Mouse (Mus musculus) gastrocnemius, postnatal 36 days (tissue): ENCODE results near the gene Gm48552. TPM values are rescaled to one million over a fixed set of nuclear protein-coding genes. Genes with fewer than 3 reads are reported as not detected.

ENCODE experiments used
- DNase-seq, 2 experiments: peaks; one replicate each; pipeline ENCODE4 v3.0.0; 2022
- intact Hi-C: fragments of 180-260 bp; cut with DNase I; formaldehyde crosslinking; loops from one replicate; pipeline ENCODE4 v1.15.1; 2025
- microRNA-seq, 2 experiments: library from miRNA; unstranded; fragments of <30 nt; microRNA quantifications; one replicate each; pipeline ENCODE4 v1.2.0; 2021
- total RNA-seq, 2 experiments: library from RNA; stranded (reverse); gene quantifications; 2 replicates each; pipeline ENCODE4 v1.2.3; 2021

Gm48552 gene
- total RNA-seq, 2 experiments from 2014 or later: 0.59 to 0.77 TPM

DNA sequence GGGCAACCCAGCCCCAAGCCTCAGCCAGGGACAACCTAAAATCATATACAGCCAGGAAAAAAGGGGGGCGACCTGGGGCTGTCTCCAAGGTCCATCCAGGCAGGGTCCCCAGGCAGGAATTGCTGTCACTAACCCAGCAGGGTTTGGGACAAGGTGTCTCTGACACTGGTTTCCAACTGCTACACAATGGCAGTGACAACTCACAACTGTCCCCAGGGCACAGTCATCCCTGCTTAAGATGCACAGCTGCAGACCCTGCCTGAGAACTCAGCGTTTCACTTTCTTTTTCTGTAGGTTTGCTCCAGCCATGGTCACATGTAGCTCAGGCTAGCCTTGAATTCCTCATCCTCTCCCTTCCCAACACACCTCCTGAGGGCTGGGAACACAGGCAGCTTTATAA lies 40.3 kb downstream of the Gm48552 start:
- intact Hi-C loops: no loop called here
- DNase-seq: peak in 1 of 2 experiments; percentile 17

DNA sequence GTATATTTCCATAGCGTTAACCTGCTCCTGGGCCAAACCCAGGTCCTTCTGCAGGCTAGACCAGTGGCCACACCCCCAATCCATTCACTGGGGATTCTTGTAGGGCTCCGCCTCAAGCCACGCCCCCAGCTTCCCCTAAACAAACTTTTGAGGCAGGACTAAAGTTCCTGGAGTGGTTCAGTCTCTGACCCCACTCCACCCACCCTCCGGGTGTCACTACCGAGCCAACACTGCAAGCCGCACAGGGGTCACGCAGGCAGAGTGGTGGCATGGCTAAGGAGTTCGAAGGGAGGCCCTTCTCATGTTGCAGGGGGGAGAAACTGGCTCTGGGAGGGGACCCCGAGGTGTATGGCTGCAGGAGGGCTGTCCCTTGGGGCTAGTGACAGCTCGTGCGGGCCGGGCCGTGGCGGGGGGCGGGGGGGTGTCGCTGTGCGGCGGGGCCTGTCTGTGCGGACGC lies 40.8 kb downstream of the Gm48552 start:
- peak; percentile 81 to 83 for DNase-seq

DNA sequence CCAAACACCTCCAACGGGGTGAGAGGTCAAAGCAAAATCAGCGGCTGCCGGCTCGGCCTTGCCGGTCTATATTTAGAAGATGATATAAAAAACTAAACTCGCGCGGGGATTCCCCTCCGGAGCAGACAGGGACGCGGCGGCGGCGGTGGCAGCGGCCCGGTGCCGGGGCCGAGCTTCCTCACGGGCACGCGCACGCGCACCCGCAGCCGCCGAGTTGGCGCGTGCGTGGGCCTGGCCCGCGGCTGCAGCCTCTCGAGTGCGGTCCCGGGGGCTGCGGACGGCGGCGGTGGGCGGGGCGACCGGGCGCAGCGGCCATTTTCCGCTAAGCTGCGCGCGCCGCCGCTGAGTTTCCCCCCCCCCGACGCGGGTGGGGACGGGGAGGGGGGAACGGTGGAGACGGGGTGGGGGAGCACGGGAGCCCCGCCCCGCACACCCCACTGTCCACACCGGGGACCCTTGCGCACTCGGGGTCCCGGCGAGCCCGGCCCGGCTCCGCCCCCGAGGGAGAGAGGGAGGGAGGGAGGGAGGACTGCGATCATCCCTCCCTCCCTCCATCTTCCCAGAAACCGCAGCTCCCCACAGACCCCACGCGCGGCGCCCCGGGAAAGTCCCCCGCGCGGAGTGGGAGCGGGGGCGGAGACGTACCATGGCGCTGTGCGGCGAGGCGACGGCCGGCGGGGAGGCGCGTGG lies 41.5 kb downstream of the Gm48552 start:
- peak; percentile 80 to 83 for DNase-seq
- intact Hi-C loops: no loop called here

More for the DNA sequence above, 40.8 kb downstream of the Gm48552 start:
- intact Hi-C loops: no loop called here

DNA sequence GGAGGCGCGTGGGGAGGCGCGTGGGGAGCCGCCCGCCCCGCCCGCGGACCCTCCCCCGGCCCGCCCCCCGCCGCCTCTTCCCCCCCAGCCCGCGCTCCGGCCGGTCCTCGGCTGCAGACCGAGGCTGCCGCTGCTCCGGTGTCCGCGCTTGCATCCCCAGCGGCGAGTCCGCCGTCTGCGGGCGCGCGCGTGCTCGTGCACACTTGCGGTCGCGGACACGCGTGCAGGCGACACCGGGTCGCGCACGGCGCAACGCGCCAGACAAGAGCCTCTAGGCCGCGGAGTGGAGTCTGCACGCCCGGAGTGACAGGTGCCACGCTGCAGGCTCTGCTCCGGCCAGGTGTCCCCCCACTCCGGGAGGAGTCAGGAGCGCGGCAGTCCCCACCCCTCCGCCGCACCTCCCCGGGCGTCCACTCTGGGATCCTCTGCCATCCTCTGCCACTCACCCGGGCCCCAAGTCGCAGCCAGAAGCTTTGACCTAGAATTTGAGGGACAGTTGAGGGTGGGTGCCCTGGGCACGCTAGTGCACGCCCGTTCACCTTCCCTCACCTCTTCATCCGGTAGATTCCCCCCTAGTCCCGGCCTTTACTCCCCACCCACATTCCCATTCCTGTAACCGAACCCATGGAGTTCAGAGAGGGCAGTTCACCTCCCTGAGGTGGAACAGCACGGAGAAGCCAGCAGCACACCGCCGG lies 42.2 kb downstream of the Gm48552 start:
- intact Hi-C loops: no loop called here
- DNase-seq: peak in 1 of 2 experiments; percentile 63

DNA sequence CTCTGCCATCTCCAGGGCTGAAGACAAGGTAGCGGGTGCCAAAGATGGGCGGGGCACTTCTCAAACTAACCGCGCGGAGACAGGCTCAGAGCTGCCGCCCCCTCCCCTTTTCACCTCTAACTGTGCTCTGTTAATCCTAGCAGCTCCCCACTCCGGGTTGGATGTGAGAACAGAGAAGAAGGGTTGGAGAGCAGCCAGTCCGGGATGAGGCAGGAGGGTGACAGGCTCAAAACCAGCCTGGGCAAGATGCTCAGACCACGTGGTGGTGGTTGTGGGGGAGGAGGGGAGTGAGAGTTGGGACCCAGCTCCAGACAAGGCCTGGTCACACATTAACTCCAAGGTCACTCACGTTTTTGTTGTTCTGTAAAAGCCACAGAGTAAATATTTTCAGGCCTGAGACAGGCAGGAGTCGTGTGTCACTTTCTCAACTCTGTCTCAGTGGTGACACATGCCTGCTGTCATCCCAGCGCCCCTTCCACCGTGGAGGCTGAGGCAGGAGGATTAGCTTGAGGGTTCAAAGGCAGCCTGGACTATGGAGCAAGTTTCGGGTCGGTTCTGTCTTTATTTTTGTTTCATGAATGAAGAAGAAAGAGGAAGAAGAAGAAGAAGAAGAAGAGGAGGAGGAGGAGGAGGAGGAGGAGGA lies 42.8 kb downstream of the Gm48552 start:
- no peak for DNase-seq
- intact Hi-C loops: no loop called here

DNA sequence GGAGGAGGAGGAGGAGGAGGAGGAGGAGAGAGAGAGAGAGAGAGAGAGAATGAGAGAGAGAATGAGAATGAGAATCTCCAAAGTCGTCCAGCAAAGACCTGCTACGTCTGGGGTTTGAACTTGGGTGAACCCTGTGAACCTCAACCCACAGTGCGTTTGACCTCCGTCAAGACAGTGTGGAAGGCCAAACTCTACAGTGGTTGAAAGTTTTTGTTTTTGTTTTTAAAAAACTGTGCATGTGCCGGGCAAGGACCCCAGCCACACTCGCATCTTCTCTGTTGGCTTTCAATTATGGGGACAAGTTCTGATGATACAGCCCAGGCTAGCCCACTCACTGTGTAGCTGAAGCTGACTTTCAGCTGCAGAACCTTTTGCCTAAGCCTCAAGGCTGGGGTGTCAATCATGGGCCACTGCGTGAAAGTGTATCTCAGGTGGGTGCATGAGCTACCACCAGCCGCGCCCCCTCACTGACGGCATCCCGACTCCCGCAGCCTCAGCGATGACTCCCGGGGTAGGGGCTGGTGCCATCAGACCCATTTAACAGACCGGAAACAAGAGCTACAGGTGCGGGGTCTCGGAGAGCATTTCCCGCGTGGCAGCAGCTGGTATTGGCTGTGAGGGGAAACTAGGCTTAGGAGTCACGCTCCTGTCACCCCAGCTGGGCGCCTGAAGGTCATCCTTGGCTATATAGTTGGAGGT lies 43.5 kb downstream of the Gm48552 start:
- intact Hi-C loops: no loop called here
- DNase-seq: no peak

DNA sequence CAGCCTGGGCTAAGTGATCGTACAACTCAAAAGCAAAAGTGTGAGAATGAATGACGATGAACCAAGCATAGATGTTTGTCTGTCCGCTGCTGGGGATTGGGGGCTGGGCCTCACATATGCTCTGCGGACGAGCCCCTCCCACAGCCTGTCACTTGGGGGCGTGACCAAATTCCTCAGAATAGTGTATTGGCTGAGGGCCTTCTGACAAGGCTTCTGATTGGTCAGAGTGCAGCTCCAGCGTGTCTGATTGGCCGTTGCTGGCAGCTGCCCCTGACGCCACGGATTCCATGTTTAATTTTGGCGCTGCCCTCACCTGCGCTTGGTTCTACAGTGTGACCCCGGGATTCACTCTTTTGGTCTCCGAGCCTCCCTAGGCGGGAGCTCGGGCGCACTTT lies 44.1 kb downstream of the Gm48552 start:
- intact Hi-C loops: no loop called here
- DNase-seq: peak; percentile 84 to 91

DNA sequence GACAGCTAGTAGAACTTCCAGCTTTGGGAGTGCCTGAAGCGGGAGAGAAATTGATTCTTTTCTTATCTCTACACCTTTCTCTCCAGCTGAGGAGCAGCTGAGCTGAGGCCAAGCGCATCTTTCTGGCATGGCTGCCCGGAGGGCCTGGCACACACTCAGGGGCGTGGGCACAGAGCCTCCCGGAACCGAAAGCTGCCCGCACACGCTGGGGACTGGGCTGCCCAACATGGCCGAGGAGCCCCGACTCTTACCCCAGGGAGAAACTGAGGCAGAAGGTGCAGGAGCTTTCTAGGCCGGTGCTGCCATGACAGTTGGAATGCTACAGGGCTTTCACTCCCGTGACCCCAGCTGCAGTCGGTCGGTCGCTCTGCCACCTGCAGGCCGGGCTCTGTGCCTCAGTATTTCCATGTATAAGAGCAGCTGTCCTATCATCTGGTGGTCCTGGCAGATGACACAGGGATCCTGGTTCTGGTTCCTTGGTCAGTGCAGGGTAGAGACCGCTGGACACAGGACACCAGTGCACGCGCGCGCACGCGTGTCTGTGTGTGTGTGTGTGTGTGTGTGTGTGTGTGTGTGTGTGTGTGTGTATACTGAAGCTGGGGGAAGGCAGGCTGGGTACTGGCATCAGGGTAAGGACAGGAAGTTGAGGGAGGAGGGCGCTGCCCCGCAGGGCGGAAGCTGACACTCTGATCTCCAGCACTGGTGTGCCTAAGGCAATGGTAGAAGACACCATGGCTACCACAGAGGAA lies 44.9 kb downstream of the Gm48552 start:
- peak in 1 of 2 experiments; percentile 66 for DNase-seq
- intact Hi-C loops: loop anchor here (2.0 kb wide), 1 partner anchor 27 kb away; no protein-coding TSS in a partner anchor

DNA sequence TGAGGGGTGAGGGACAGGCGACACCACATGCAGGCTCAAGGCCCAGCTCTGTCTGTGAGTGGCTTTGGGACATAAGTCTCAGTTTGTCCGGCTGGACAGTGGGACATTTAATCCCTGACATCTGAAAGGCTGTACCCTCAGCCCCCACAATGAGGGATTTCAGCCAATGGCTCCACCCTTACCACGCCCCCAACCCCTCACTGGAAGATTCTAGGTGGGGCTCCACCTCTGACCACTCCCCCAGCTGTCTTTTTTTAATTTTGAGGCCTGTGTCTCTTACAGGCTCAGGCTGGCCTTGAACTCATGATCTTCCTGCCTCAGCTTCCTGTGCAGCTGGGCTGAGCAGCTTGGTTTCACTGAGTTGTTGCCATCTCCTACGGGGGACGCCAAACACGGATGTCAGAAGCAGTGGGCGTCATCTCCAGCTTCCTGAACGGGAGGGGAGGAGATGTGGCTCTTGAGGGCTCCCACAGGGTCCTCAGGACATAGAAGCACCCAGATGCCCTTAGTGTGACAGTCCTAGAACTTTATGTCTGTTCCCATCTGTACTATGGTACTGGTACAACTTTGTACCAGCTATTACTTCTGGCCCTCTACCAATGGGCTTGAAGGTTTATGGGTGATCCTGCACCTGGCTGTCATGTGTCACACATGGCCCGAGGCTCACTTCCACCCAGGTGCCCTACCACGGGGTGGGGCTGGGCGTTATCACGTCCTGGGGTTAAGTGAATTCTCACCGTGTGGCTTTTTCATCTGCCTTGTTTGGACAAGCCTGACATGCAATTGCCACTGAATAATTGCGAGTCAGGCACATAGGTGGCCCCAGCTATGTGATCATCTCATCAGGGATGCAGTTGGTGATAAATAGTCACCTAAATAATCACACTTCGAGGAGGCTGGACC lies 45.8 kb downstream of the Gm48552 start:
- DNase-seq: peak in 1 of 2 experiments; percentile 17
- intact Hi-C loops: loop anchor here (2.0 kb wide), 1 partner anchor 28 kb away; no protein-coding TSS in a partner anchor

DNA sequence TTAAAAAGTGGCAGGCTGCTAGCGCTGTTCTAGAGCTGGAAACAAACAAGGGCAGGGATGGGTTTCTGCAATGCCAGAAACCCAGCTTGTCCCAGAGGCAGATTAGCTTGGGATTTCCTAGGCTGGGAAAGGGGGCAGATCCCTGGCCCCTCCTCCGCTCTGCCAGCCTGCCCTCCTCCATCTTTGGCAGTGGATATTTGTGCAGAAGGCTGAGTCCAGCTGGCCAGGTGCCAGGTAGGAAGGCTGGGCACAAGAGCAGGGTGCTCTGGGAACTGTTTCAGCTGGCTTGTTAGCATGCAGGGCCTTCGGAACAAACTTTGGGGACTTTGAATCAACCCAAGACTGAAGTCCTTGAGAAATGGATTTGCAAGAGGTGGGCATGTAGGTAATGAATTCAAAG lies 46.6 kb downstream of the Gm48552 start:
- peak; percentile 55 to 66 for DNase-seq
- intact Hi-C loops: loop anchor here (2.0 kb wide), 1 partner anchor 29 kb away; no protein-coding TSS in a partner anchor

Small RNAs within 50 kb of the gene (microRNA-seq; reads per million reads assigned to microRNA genes)
- 1.5 to 2.1 reads per million in 2 experiments for gene Mir1191b
- gene Mir6913: 0 to 0.74 reads per million in 2 experiments

Other genes with a start within 250 kb of the Gm48552 start
- 10 to 100 TPM; 14.0 to 16.3 TPM for gene Pias4, start 221.1 kb upstream of the Gm48552 start, total RNA-seq
- gene Eef2, start 212.4 kb upstream of the Gm48552 start, total RNA-seq: 100 to 1,000 TPM; 880 to 957 TPM
- gene Dapk3, start 206.0 kb upstream of the Gm48552 start, total RNA-seq: 10 to 100 TPM; 21.1 to 23.9 TPM
- gene 4930442H23Rik, start 205.2 kb upstream of the Gm48552 start, total RNA-seq: not detected
- 10 to 100 TPM; 44.9 to 76.8 TPM for gene Nmrk2, start 187.0 kb upstream of the Gm48552 start, total RNA-seq
- gene Atcay, start 158.2 kb upstream of the Gm48552 start, total RNA-seq: not detected
- 1 to 10 TPM; 1.9 TPM for gene Zfr2, start 155.8 kb upstream of the Gm48552 start, total RNA-seq
- under 1 TPM in 1 of 2 experiments, not detected in 1; 0.22 TPM for gene Matk, start 136.1 kb upstream of the Gm48552 start, total RNA-seq
- 10 to 100 TPM; 90.6 to 91.0 TPM for gene Mrpl54, start 122.1 kb upstream of the Gm48552 start, total RNA-seq
- gene Apba3, start 122.0 kb upstream of the Gm48552 start, total RNA-seq: 100 to 1,000 TPM in 1 of 2 experiments, 10 to 100 TPM in 1; 98.5 to 102 TPM
- gene Tjp3, start 97.4 kb upstream of the Gm48552 start, total RNA-seq: not detected
- gene Pip5k1c, start 96.0 kb upstream of the Gm48552 start, total RNA-seq: 10 to 100 TPM; 21.4 to 23.2 TPM
- 10 to 100 TPM in 1 of 2 experiments, 1 to 10 TPM in 1; 7.6 to 10.2 TPM for gene Cactin, start 67.9 kb upstream of the Gm48552 start, total RNA-seq
- gene Tbxa2r, start 60.3 kb upstream of the Gm48552 start, total RNA-seq: under 1 TPM; 0.87 to 0.99 TPM
- gene Gipc3, start 45.7 kb upstream of the Gm48552 start, total RNA-seq: 1 to 10 TPM; 1.1 to 1.3 TPM
- gene Hmg20b, start 38.5 kb upstream of the Gm48552 start, total RNA-seq: 10 to 100 TPM; 19.7 to 20.9 TPM
- gene Mfsd12, start 31.5 kb upstream of the Gm48552 start, total RNA-seq: 1 to 10 TPM; 2.2 to 2.6 TPM
- under 1 TPM; 0.37 to 0.41 TPM for gene 4930404N11Rik, start 23.2 kb upstream of the Gm48552 start, total RNA-seq
- 10 to 100 TPM; 14.2 to 15.9 TPM for gene Fzr1, start 10.5 kb upstream of the Gm48552 start, total RNA-seq
- 10 to 100 TPM; 36.5 to 42.5 TPM for gene Dohh, start 4.6 kb upstream of the Gm48552 start, total RNA-seq
- gene Gm48551, start 4.5 kb upstream of the Gm48552 start, total RNA-seq: 1 to 10 TPM in 1 of 2 experiments, under 1 TPM in 1; 0.89 to 1.2 TPM
- gene Smim24, start 4.0 kb downstream of the Gm48552 start, total RNA-seq: under 1 TPM; 0.37 to 0.38 TPM
- gene Nfic, start 66.6 kb downstream of the Gm48552 start, total RNA-seq: 100 to 1,000 TPM; 219 to 237 TPM
- not detected for gene Celf5, start 93.7 kb downstream of the Gm48552 start, total RNA-seq
- gene Ncln, start 107.4 kb downstream of the Gm48552 start, total RNA-seq: 10 to 100 TPM; 42.1 to 44.9 TPM
- gene S1pr4, start 111.1 kb downstream of the Gm48552 start, total RNA-seq: 1 to 10 TPM in 1 of 2 experiments, under 1 TPM in 1; 0.46 to 1.5 TPM
- under 1 TPM in 1 of 2 experiments, not detected in 1; 0.20 TPM for gene Gna15, start 135.2 kb downstream of the Gm48552 start, total RNA-seq
- gene Gna11, start 156.2 kb downstream of the Gm48552 start, total RNA-seq: 10 to 100 TPM; 23.6 TPM
- 100 to 1,000 TPM; 847 to 848 TPM for gene Aes, start 170.5 kb downstream of the Gm48552 start, total RNA-seq
- 1 to 10 TPM; 4.4 to 4.7 TPM for gene Tle2, start 185.6 kb downstream of the Gm48552 start, total RNA-seq
- 1 to 10 TPM; 4.2 to 4.9 TPM for gene Tle6, start 212.1 kb downstream of the Gm48552 start, total RNA-seq
- 1 to 10 TPM; 2.3 TPM for gene BC025920, start 217.3 kb downstream of the Gm48552 start, total RNA-seq
- 1 to 10 TPM; 3.5 to 4.1 TPM for gene Sirt6, start 238.8 kb downstream of the Gm48552 start, total RNA-seq
- gene Ankrd24, start 239.5 kb downstream of the Gm48552 start, total RNA-seq: 1 to 10 TPM; 7.0 to 8.7 TPM